Mouse (Mus musculus) limb, embryonic 11.5 days (tissue): Measurements from ENCODE around the gene Hmmr. TPM values are rescaled to one million over a fixed set of nuclear protein-coding genes. Genes with fewer than 3 reads are reported as not detected.

ENCODE experiments used
- ATAC-seq: fragments of 200-750 bp; cut with Nextera tagmentation; 2 replicates; pipeline ENCODE4 v1.8.0; 2017; ENCODE audit warnings: low read depth; ENCODE audit not compliant: insufficient number of reproducible peaks, low FRiP score, low TSS enrichment
- DNase-seq: peaks from one replicate; pipeline ENCODE4 v3.0.0-alpha.2; 2015; ENCODE audit warnings: low spot score
- H3K27ac ChIP-seq: fragments of 300-500 bp; sonication (generic); replicated peaks from 2 replicates; pipeline ENCODE4 v1.5.1; 2014; ENCODE audit warnings: low read depth, mild to moderate bottlenecking, low read length
- H3K27me3 ChIP-seq: fragments of 300-500 bp; sonication (generic); 2 replicates; pipeline ENCODE4 v1.6.1; 2014; ENCODE audit warnings: mild to moderate bottlenecking, low read length, mixed read lengths; ENCODE audit not compliant: control insufficient read depth, insufficient read depth
- H3K36me3 ChIP-seq: fragments of 300-500 bp; sonication (generic); 2 replicates; pipeline ENCODE4 v1.6.1; 2014; ENCODE audit warnings: mild to moderate bottlenecking, low read length, moderate library complexity, mixed read lengths; ENCODE audit not compliant: control insufficient read depth, insufficient read depth
- H3K4me1 ChIP-seq: fragments of 300-500 bp; sonication (generic); 2 replicates; pipeline ENCODE4 v1.6.1; 2014; ENCODE audit warnings: low read length, mixed read lengths; ENCODE audit not compliant: control insufficient read depth, insufficient read depth
- H3K4me2 ChIP-seq: fragments of 300-500 bp; sonication (generic); 2 replicates; pipeline ENCODE4 v1.6.1; 2014; ENCODE audit warnings: low read depth, mild to moderate bottlenecking, moderate library complexity; ENCODE audit not compliant: severe bottlenecking
- H3K4me3 ChIP-seq: fragments of 300-500 bp; sonication (generic); 2 replicates; pipeline ENCODE4 v1.5.1; 2014; ENCODE audit warnings: low read depth, low read length
- H3K9ac ChIP-seq: fragments of 300-500 bp; sonication (generic); 2 replicates; pipeline ENCODE4 v1.6.1; 2014; ENCODE audit warnings: mild to moderate bottlenecking, low read length
- H3K9me3 ChIP-seq: fragments of 300-500 bp; sonication (generic); 2 replicates; pipeline ENCODE4 v1.6.1; 2016; ENCODE audit warnings: low read length; ENCODE audit not compliant: control insufficient read depth
- WGBS: fragments of 180-500 bp; shearing (Covaris S2); extraction: QIAGEN DNeasy Blood & Tissue Kit; methylation state at CpG from one replicate; pipeline ENCODE4 v1.1.7; 2014; 5-methylcytosine and 5-hydroxymethylcytosine counted together
- polyA plus RNA-seq: library from polyadenylated mRNA; unstranded; fragments of >200 nt; fragmentation: Nextera tagmentation; extraction: Ambion mirVana; gene quantifications from 2 replicates; pipeline ENCODE4 v1.2.1, GENCODE M21; 2014

The Hmmr gene
- 62.0 and 64.4 TPM in 2 replicates for polyA plus RNA-seq

- DNase-seq (peak; percentile 93), ATAC-seq (peak; percentile 99)
- no peaks in the 10 kb centered on the region for H3K4me1 ChIP-seq
- peak within 1 kb of the TSS; percentile 84 for H3K9ac ChIP-seq
- peak within 1 kb of the TSS; percentile 73 for H3K27ac ChIP-seq
- no peaks in the 10 kb centered on the region for H3K27me3 ChIP-seq
- H3K36me3 ChIP-seq = peaks cover 8% of the 10 kb centered on the region; the same call in 1 of the 2 replicates
- WGBS = under 1% methylated on average over 52 of the region's 52 CpGs
- H3K4me3 ChIP-seq = peak within 1 kb of the TSS; percentile 68
- no peaks in the 10 kb centered on the region for H3K9me3 ChIP-seq
- H3K4me2 ChIP-seq = peak within 1 kb of the TSS; percentile 69
Measured at GRCm38 (mm10) chr11:40733339-40734174, at the start of gene Hmmr, which contains the start of gene Nudcd2. Gene Hmmr (minus strand): TSS chr11:40733422. Gene Nudcd2 (plus strand): TSS chr11:40733667.

GRCm38 (mm10) chr11:40781857-40782256, 48.6 kb upstream of the Hmmr start:
- no peaks in the 10 kb centered on the region for H3K27me3 ChIP-seq
- no peaks in the 10 kb centered on the region for H3K4me1 ChIP-seq
- WGBS = 84% methylated on average over 2 of the region's 2 CpGs

GRCm38 (mm10) chr11:40775315-40776269, 42.4 kb upstream of the Hmmr start:
- H3K27me3 ChIP-seq = no peaks in the 10 kb centered on the region
- WGBS = 48% methylated on average over 12 of the region's 12 CpGs
- no peaks in the 10 kb centered on the region for H3K4me1 ChIP-seq
- H3K9ac ChIP-seq = no peak overlapping the region
- H3K4me3 ChIP-seq = no peak overlapping the region
- ATAC-seq (peak; percentile 26; the same call in 1 of the 2 replicates), DNase-seq (peak; percentile 24)
- no peaks in the 10 kb centered on the region for H3K36me3 ChIP-seq
- H3K9me3 ChIP-seq = no peaks in the 10 kb centered on the region
- no peak overlapping the region for H3K27ac ChIP-seq
- H3K4me2 ChIP-seq = 0 out of 2 replicates have a peak overlapping the region, but pooled peaks have one; percentile 10

More at GRCm38 (mm10) chr11:40781857-40782256, 48.6 kb upstream of the Hmmr start:
- Histone ChIP-seq H3K27ac (no peak overlapping the region), H3K9me3 (no peaks in the 10 kb centered on the region), H3K36me3 (no peaks in the 10 kb centered on the region), H3K9ac (no peak overlapping the region), H3K4me2 (no peak overlapping the region), H3K4me3 (no peak overlapping the region)
- DNase-seq (no peak), ATAC-seq (no peak)

GRCm38 (mm10) chr11:40764690-40765089, 31.5 kb upstream of the Hmmr start:
- Histone ChIP-seq H3K27ac (no peak overlapping the region), H3K36me3 (no peaks in the 10 kb centered on the region), H3K4me1 (no peaks in the 10 kb centered on the region), H3K27me3 (no peaks in the 10 kb centered on the region), H3K4me3 (no peak overlapping the region), H3K9me3 (no peaks in the 10 kb centered on the region), H3K9ac (no peak overlapping the region), H3K4me2 (no peak overlapping the region)
- WGBS = 78% methylated on average over 4 of the region's 4 CpGs
- no peak for DNase-seq
- ATAC-seq = no peak

GRCm38 (mm10) chr11:40763395-40763794, 30.2 kb upstream of the Hmmr start:
- H3K4me2 ChIP-seq = no peak overlapping the region
- no peak overlapping the region for H3K27ac ChIP-seq
- H3K27me3 ChIP-seq = no peaks in the 10 kb centered on the region
- no peaks in the 10 kb centered on the region for H3K9me3 ChIP-seq
- ATAC-seq (no peak), DNase-seq (no peak)
- no peaks in the 10 kb centered on the region for H3K36me3 ChIP-seq
- H3K9ac ChIP-seq = no peak overlapping the region
- no peaks in the 10 kb centered on the region for H3K4me1 ChIP-seq
- WGBS = 27% methylated on average over 2 of the region's 2 CpGs
- H3K4me3 ChIP-seq = no peak overlapping the region

- Histone ChIP-seq H3K27me3 (no peaks in the 10 kb centered on the region), H3K36me3 (no peaks in the 10 kb centered on the region), H3K4me2 (no peak overlapping the region), H3K27ac (no peak overlapping the region), H3K9ac (no peak overlapping the region), H3K4me3 (no peak overlapping the region), H3K4me1 (no peaks in the 10 kb centered on the region), H3K9me3 (no peaks in the 10 kb centered on the region)
- WGBS = 84% methylated on average over 8 of the region's 8 CpGs
- no peak for ATAC-seq
- no peak for DNase-seq
Measured at GRCm38 (mm10) chr11:40759896-40760295, 26.7 kb upstream of the Hmmr start.

GRCm38 (mm10) chr11:40755968-40756367, 22.7 kb upstream of the Hmmr start:
- Histone ChIP-seq H3K4me1 (no peaks in the 10 kb centered on the region), H3K4me2 (no peak overlapping the region), H3K9me3 (no peaks in the 10 kb centered on the region), H3K36me3 (no peaks in the 10 kb centered on the region), H3K9ac (no peak overlapping the region), H3K27me3 (no peaks in the 10 kb centered on the region), H3K27ac (no peak overlapping the region), H3K4me3 (no peak overlapping the region)
- 87% methylated on average over 8 of the region's 8 CpGs for WGBS
- DNase-seq (no peak), ATAC-seq (no peak)

GRCm38 (mm10) chr11:40755109-40755627, 21.9 kb upstream of the Hmmr start, which contains the start of gene Ccng1:
Gene Ccng1 (minus strand): TSS chr11:40755311.
- Histone ChIP-seq H3K27ac (no peak within 1 kb of the TSS), H3K36me3 (no peaks in the 10 kb centered on the region), H3K27me3 (no peaks in the 10 kb centered on the region), H3K9ac (peak within 1 kb of the TSS; percentile 70), H3K4me3 (peak within 1 kb of the TSS; percentile 72), H3K4me1 (no peaks in the 10 kb centered on the region), H3K4me2 (peak within 1 kb of the TSS; percentile 81), H3K9me3 (no peaks in the 10 kb centered on the region)
- ATAC-seq (peak; percentile 99), DNase-seq (peak; percentile 88)
- under 1% methylated on average over 25 of the region's 25 CpGs for WGBS
